Mouse (Mus musculus) hindbrain, embryonic 16.5 days (tissue): Measurements from ENCODE around the gene Atp6v0e2. TPM values are rescaled to one million over a fixed set of nuclear protein-coding genes. Genes with fewer than 3 reads are reported as not detected.

Experiments used
- ATAC-seq: fragments of 200-750 bp; cut with Nextera tagmentation; 2 replicates; pipeline ENCODE4 v1.8.0; 2017; ENCODE audit warnings: moderate TSS enrichment, moderate library complexity
- H3K27ac ChIP-seq: fragments of 300-500 bp; sonication (generic); 2 replicates; pipeline ENCODE4 v1.5.1; 2014; ENCODE audit warnings: low read depth, mild to moderate bottlenecking, control low read depth, low read length, moderate library complexity
- H3K27me3 ChIP-seq: fragments of 300-500 bp; sonication (generic); replicated peaks from 2 replicates; pipeline ENCODE4 v1.6.1; 2014; ENCODE audit warnings: low read length; ENCODE audit not compliant: control insufficient read depth, insufficient read depth
- H3K36me3 ChIP-seq: fragments of 300-500 bp; sonication (generic); 2 replicates; pipeline ENCODE4 v1.6.1; 2014; ENCODE audit warnings: mild to moderate bottlenecking, low read length, moderate library complexity, mixed read lengths; ENCODE audit not compliant: control insufficient read depth, insufficient read depth
- H3K4me1 ChIP-seq: fragments of 300-500 bp; sonication (generic); 2 replicates; pipeline ENCODE4 v1.6.1; 2014; ENCODE audit warnings: low read depth, low read length; ENCODE audit not compliant: control insufficient read depth, insufficient read depth
- H3K4me2 ChIP-seq: fragments of 300-500 bp; sonication (generic); 2 replicates; pipeline ENCODE4 v1.6.1; 2014; ENCODE audit warnings: mild to moderate bottlenecking, low read length, control low read depth, moderate library complexity
- H3K4me3 ChIP-seq: fragments of 300-500 bp; sonication (generic); 2 replicates; pipeline ENCODE4 v1.5.1; 2014; ENCODE audit warnings: mild to moderate bottlenecking, low read length, control low read depth, moderate library complexity
- H3K9ac ChIP-seq: fragments of 300-500 bp; sonication (generic); 2 replicates; pipeline ENCODE4 v1.6.1; 2014; ENCODE audit warnings: low read depth, mild to moderate bottlenecking, control low read depth, low read length, moderate library complexity
- H3K9me3 ChIP-seq: fragments of 300-500 bp; sonication (generic); 2 replicates; pipeline ENCODE4 v1.6.1; 2014; ENCODE audit warnings: mild to moderate bottlenecking, low read length, moderate library complexity; ENCODE audit not compliant: control insufficient read depth
- WGBS: fragments of 180-500 bp; shearing (Covaris S2); extraction: QIAGEN DNeasy Blood & Tissue Kit; methylation state at CpG from one replicate; pipeline ENCODE4 v1.1.7; 2014; 5-methylcytosine and 5-hydroxymethylcytosine counted together
- polyA plus RNA-seq: library from polyadenylated mRNA; unstranded; fragments of >200 nt; fragmentation: Nextera tagmentation; extraction: Ambion mirVana; gene quantifications from 2 replicates; pipeline ENCODE4 v1.2.1, GENCODE M21; 2015

The Atp6v0e2 gene
- polyA plus RNA-seq, 1 experiment from 2014 or later = 389 TPM

DNA sequence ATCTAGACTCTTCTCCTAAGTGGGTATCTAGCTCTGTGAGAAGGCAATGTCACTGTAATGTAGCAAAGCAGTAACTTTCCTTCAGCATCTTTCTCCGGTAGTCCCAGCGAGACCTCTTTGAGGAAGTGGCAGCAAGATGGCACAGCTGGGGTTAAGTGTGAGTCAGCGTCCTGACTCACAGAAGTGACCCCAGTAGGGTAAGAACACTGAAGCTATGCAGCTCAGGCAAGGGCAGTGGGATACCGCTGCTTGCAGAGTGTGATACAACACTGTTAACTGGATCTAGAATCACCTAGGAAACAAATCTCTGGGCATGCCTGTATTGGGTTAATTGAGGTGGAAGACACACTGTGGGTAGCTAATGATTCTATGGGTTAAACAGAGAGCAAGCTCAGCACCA lies 1.3 kb upstream of the Atp6v0e2 start:
- peaks cover 21% of the 10 kb centered on the region for H3K36me3 ChIP-seq
- H3K4me3 ChIP-seq = no peak overlapping the region
- H3K4me2 ChIP-seq = no peak overlapping the region
- H3K27ac ChIP-seq = no peak overlapping the region
- 67% methylated on average over 4 of the region's 4 CpGs for WGBS
- H3K27me3 ChIP-seq = no peaks in the 10 kb centered on the region
- no peaks in the 10 kb centered on the region for H3K9me3 ChIP-seq
- no peak overlapping the region for H3K9ac ChIP-seq
- ATAC-seq = no peak
- peaks cover 24% of the 10 kb centered on the region for H3K4me1 ChIP-seq

DNA sequence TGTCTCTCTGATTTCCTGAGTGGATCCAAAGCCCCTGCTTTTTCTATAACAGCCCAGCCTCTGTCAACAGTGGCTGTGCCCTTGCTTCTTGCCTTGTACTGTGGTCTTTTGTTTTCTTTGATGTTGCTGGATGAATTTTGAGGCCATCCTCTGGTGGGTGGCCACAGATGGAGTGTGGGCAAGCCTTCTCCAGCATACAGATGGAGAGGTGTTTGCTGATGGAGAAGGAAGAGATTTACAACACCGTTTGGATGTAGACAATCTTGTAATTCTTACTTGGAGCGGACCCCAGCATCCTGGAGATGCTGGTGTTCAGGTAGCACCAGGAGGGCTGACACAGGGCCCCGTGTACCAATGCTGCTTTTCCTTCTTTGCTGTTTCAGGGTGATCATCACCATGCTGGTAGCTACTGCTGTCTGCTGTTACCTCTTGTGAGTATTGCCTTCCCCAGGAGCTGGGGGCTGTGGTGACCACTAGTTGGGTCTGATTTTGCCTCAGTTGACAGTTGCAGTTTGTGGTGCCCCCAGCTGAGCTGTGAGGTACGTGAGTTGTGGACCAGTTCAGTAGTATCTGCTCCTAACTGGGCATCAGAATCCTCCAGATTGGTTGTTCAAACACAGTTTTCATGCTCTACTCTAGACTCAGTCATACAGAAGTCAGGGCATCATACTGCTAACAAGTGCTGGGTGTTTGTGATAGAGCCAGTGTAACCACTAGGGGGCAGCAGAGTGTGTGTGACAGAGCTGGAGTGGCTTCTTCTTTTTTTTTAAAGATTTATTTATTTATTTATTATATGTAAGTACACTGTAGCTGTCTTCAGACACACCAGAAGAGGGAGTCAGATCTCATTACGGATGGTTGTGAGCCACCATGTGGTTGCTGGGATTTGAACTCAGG lies 1.7 kb downstream of the Atp6v0e2 start:
- H3K36me3 ChIP-seq = peaks cover 14% of the 10 kb centered on the region
- H3K4me1 ChIP-seq = peaks cover 24% of the 10 kb centered on the region
- H3K27me3 ChIP-seq = no peaks in the 10 kb centered on the region
- H3K9me3 ChIP-seq = no peaks in the 10 kb centered on the region
- peak overlapping the region; percentile 94 for H3K9ac ChIP-seq
- no peak overlapping the region for H3K27ac ChIP-seq
- peak overlapping the region; percentile 77 for H3K4me3 ChIP-seq
- no peak for ATAC-seq
- peak overlapping the region; percentile 87 for H3K4me2 ChIP-seq
- WGBS = 72% methylated on average over 4 of the region's 5 CpGs

GRCm38 (mm10) chr6:48539860-48540259 lies 2.4 kb downstream of the Atp6v0e2 start:
- WGBS = 62% methylated on average over 5 of the region's 5 CpGs
- Histone ChIP-seq H3K9ac (no peak overlapping the region), H3K4me1 (peaks cover 24% of the 10 kb centered on the region), H3K9me3 (no peaks in the 10 kb centered on the region), H3K4me2 (no peak overlapping the region), H3K4me3 (no peak overlapping the region), H3K27ac (no peak overlapping the region), H3K36me3 (peaks cover 14% of the 10 kb centered on the region), H3K27me3 (no peaks in the 10 kb centered on the region)
- no peak for ATAC-seq

- Histone ChIP-seq H3K9me3 (no peaks in the 10 kb centered on the region), H3K36me3 (peaks cover 14% of the 10 kb centered on the region), H3K27me3 (no peaks in the 10 kb centered on the region), H3K27ac (no peak overlapping the region), H3K4me3 (no peak overlapping the region), H3K4me1 (peaks cover 24% of the 10 kb centered on the region), H3K4me2 (no peak overlapping the region), H3K9ac (no peak overlapping the region)
- 75% methylated on average over 3 of the region's 3 CpGs for WGBS
- no peak for ATAC-seq
Observed at GRCm38 (mm10) chr6:48540721-48541120, 3.3 kb downstream of the Atp6v0e2 start.

GRCm38 (mm10) chr6:48541560-48542450 lies 4.4 kb downstream of the Atp6v0e2 start:
- Histone ChIP-seq H3K9ac (no peak overlapping the region), H3K4me2 (no peak overlapping the region), H3K9me3 (no peaks in the 10 kb centered on the region), H3K27me3 (no peaks in the 10 kb centered on the region), H3K4me1 (peaks cover 20% of the 10 kb centered on the region), H3K27ac (no peak overlapping the region), H3K36me3 (peaks cover 14% of the 10 kb centered on the region), H3K4me3 (no peak overlapping the region)
- 56% methylated on average over 7 of the region's 7 CpGs for WGBS
- no peak for ATAC-seq

GRCm38 (mm10) chr6:48542631-48543030 lies 5.2 kb downstream of the Atp6v0e2 start:
- no peak for ATAC-seq
- Histone ChIP-seq H3K27me3 (no peaks in the 10 kb centered on the region), H3K4me3 (no peak overlapping the region), H3K4me1 (peaks cover 17% of the 10 kb centered on the region), H3K9ac (no peak overlapping the region), H3K4me2 (no peak overlapping the region), H3K27ac (no peak overlapping the region), H3K9me3 (no peaks in the 10 kb centered on the region), H3K36me3 (peaks cover 14% of the 10 kb centered on the region)
- WGBS = 87% methylated on average over 3 of the region's 3 CpGs

- Histone ChIP-seq H3K4me2 (no peak overlapping the region), H3K9ac (no peak overlapping the region), H3K36me3 (peaks cover 9% of the 10 kb centered on the region), H3K9me3 (no peaks in the 10 kb centered on the region), H3K27ac (no peak overlapping the region), H3K4me1 (no peaks in the 10 kb centered on the region), H3K4me3 (no peak overlapping the region), H3K27me3 (no peaks in the 10 kb centered on the region)
- ATAC-seq = no peak
- WGBS = 75% methylated on average over 5 of the region's 5 CpGs
Observed at GRCm38 (mm10) chr6:48545251-48545650, 7.8 kb downstream of the Atp6v0e2 start.

DNA sequence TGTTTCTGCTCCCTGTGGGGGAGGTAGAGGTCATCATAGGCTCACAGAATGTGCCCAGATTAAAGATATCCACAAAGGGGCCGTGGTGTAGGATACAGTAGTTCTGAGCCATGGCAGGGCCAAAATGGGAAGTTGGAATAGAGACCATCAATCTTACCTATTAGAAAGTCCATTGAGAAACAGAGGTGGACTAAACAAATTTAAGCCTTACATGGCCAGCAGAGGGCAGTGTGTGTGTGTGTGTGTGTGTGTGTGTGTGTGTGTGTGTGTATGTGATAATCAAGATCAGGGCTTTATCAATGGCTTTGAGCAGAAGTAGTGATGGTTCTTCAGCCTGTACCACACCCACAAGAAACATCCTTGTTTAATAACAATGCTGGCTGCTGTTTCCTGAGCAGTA lies 8.9 kb downstream of the Atp6v0e2 start:
- Histone ChIP-seq H3K4me1 (no peaks in the 10 kb centered on the region), H3K9me3 (no peaks in the 10 kb centered on the region), H3K4me2 (no peak overlapping the region), H3K27ac (no peak overlapping the region), H3K9ac (no peak overlapping the region), H3K4me3 (no peak overlapping the region), H3K27me3 (no peaks in the 10 kb centered on the region), H3K36me3 (peaks cover 2% of the 10 kb centered on the region; the same call in 1 of the 2 replicates)
- 57% methylated on average over 1 of the region's 1 CpGs for WGBS
- ATAC-seq = peak; percentile 22; the same call in 1 of the 2 replicates

DNA sequence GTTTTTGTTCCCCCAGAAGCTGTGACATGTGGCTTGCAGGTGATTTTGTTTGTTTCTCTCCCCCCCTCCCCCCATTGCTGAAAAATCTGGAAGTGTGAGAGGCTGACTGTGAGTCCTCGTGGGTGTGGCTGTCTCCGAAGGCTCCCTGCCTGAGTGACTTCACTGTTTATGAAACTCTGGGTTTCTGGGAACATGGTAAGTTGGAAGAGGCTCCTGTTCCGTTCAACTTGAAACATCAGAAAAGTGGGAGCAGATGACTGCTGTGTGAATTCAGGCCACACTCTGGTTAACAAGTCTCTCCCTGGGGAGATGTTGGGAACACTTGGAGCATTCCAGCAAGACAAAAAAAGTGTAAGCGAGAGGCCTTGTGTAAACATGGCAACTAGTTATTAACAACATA lies 9.4 kb downstream of the Atp6v0e2 start:
- Histone ChIP-seq H3K9ac (no peak overlapping the region), H3K27me3 (no peaks in the 10 kb centered on the region), H3K36me3 (peaks cover 2% of the 10 kb centered on the region; the same call in 1 of the 2 replicates), H3K4me1 (no peaks in the 10 kb centered on the region), H3K4me3 (no peak overlapping the region), H3K4me2 (no peak overlapping the region), H3K27ac (no peak overlapping the region), H3K9me3 (no peaks in the 10 kb centered on the region)
- 79% methylated on average over 4 of the region's 4 CpGs for WGBS
- ATAC-seq = no peak
